Mouse (Mus musculus) C2C12 (cell line): Measurements from ENCODE around the gene Dbf4.

Experiments used
- CEBPB ChIP-seq: IDR thresholded peaks from one replicate; pipeline ENCODE4 v1.6.1; 2011; ENCODE audit warnings: low read depth, mild to moderate bottlenecking, control low read depth, moderate library complexity
- CTCF ChIP-seq: IDR thresholded peaks from one replicate; pipeline ENCODE4 v1.5.1; 2011; ENCODE audit not compliant: control insufficient read depth, insufficient read depth, insufficient read length
- FOSL1 ChIP-seq: IDR thresholded peaks from one replicate; pipeline ENCODE4 v1.8.0; 2011; ENCODE audit warnings: mild to moderate bottlenecking, low read length; ENCODE audit not compliant: poor library complexity, insufficient read depth, severe bottlenecking
- MAX ChIP-seq: IDR thresholded peaks from one replicate; pipeline ENCODE4 v1.6.1; 2011; ENCODE audit warnings: mild to moderate bottlenecking, control low read depth
- MYOD1 ChIP-seq: IDR thresholded peaks from one replicate; pipeline ENCODE4 v1.6.1; 2011; ENCODE audit warnings: low read depth; ENCODE audit not compliant: control insufficient read depth, insufficient read length
- MYOG ChIP-seq: IDR thresholded peaks from one replicate; pipeline ENCODE4 v1.6.1; 2011; ENCODE audit not compliant: control insufficient read depth, insufficient read length; ENCODE audit errors: extremely low read depth
- USF1 ChIP-seq: IDR thresholded peaks from one replicate; pipeline ENCODE4 v1.6.1; 2011; ENCODE audit warnings: low read depth, mild to moderate bottlenecking, control low read depth, moderate library complexity

GRCm38 (mm10) chr5:8356885-8357651 is 65.4 kb downstream of the Dbf4 start:
- no peak for TF ChIP-seq CTCF
- TF ChIP-seq USF1 = no peak
- no peak for TF ChIP-seq MAX
- TF ChIP-seq MYOD1 = no peak
- no peak for TF ChIP-seq FOSL1
- no peak for TF ChIP-seq MYOG
- TF ChIP-seq CEBPB = no peak
